Mouse (Mus musculus) embryonic facial prominence, embryonic 10.5 days (tissue): ENCODE results near the gene Ptpre. TPM values are rescaled to one million over a fixed set of nuclear protein-coding genes. Genes with fewer than 3 reads are reported as not detected.

Experiments used
- DNase-seq: peaks from one replicate; pipeline ENCODE4 v3.0.0-alpha.2; 2017; ENCODE audit warnings: low spot score
- H3K27ac ChIP-seq: fragments of 300-500 bp; sonication (generic); replicated peaks from 2 replicates; pipeline ENCODE4 v1.5.1; 2016; ENCODE audit warnings: mild to moderate bottlenecking
- H3K27me3 ChIP-seq: fragments of 300-500 bp; sonication (generic); replicated peaks from 2 replicates; pipeline ENCODE4 v1.6.1; 2016; ENCODE audit warnings: low read depth, mild to moderate bottlenecking; ENCODE audit not compliant: poor library complexity, severe bottlenecking
- H3K36me3 ChIP-seq: fragments of 300-500 bp; sonication (generic); replicated peaks from 2 replicates; pipeline ENCODE4 v1.6.1; 2016; ENCODE audit warnings: mild to moderate bottlenecking, moderate library complexity
- H3K4me1 ChIP-seq: fragments of 300-500 bp; sonication (generic); 2 replicates; pipeline ENCODE4 v1.6.1; 2016
- H3K4me3 ChIP-seq: fragments of 300-500 bp; sonication (generic); 2 replicates; pipeline ENCODE4 v1.5.1; 2016; ENCODE audit warnings: mild to moderate bottlenecking, moderate library complexity
- H3K9me3 ChIP-seq: fragments of 300-500 bp; sonication (generic); 2 replicates; pipeline ENCODE4 v1.6.1; 2016; ENCODE audit warnings: mild to moderate bottlenecking
- WGBS: fragments of 180-500 bp; shearing (Covaris S2); methylation state at CpG from one replicate; pipeline ENCODE4 v1.1.7; 2016; 5-methylcytosine and 5-hydroxymethylcytosine counted together
- polyA plus RNA-seq: library from polyadenylated mRNA; unstranded; fragments of >200 nt; fragmentation: Nextera tagmentation; extraction: Ambion mirVana; gene quantifications from 2 replicates; pipeline ENCODE4 v1.2.1, GENCODE M21; 2016

Ptpre gene
- polyA plus RNA-seq, 1 experiment from 2014 or later: 1.0 TPM

- Histone ChIP-seq H3K4me3 (no peak overlapping the region), H3K36me3 (no peaks in the 10 kb centered on the region), H3K9me3 (no peaks in the 10 kb centered on the region; the same call in 1 of the 2 replicates), H3K27ac (no peak overlapping the region), H3K27me3 (no peaks in the 10 kb centered on the region), H3K4me1 (0 out of 2 replicates have a peak, but pooled peaks cover 4% of the 10 kb centered on the region)
- no peak for DNase-seq
Observed at GRCm38 (mm10) chr7:135622241-135622640, 85.0 kb downstream of the Ptpre start.

- WGBS: 66% methylated on average over 3 of the region's 3 CpGs
- Histone ChIP-seq H3K27ac (no peak overlapping the region), H3K27me3 (no peaks in the 10 kb centered on the region), H3K36me3 (no peaks in the 10 kb centered on the region), H3K9me3 (no peaks in the 10 kb centered on the region), H3K4me3 (no peak overlapping the region), H3K4me1 (no peaks in the 10 kb centered on the region)
- no peak for DNase-seq
Observed at GRCm38 (mm10) chr7:135624854-135625253, 87.6 kb downstream of the Ptpre start.

GRCm38 (mm10) chr7:135628363-135628762, 91.1 kb downstream of the Ptpre start:
- H3K9me3 ChIP-seq: no peaks in the 10 kb centered on the region

DNA sequence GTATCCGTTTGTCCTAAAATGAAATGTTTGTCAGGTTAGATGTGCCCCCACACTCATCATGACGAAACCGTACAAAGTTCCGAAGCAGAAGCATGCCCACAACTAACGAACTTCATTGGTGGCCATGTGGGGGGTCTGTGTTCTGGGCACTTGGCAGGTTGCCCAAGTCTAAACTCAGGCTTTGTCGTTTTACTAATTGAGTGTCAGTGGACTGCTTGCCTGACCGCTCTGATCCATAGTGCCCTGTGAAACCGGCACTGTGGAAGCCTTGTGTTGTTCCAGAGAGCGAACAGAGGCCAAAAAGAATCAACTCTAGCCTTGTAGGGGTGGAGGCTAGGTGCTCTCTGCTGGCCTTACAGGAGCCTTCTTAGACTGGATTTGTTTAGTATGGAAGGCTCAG, 91.7 kb downstream of the Ptpre start:
- no peak overlapping the region for H3K27ac ChIP-seq
- no peaks in the 10 kb centered on the region for H3K36me3 ChIP-seq
- no peak overlapping the region for H3K4me3 ChIP-seq
- DNase-seq: no peak
- H3K9me3 ChIP-seq: no peaks in the 10 kb centered on the region
- 0 out of 2 replicates have a peak, but pooled peaks cover under 1% of the 10 kb centered on the region for H3K27me3 ChIP-seq
- H3K4me1 ChIP-seq: no peaks in the 10 kb centered on the region
- 81% methylated on average over 9 of the region's 9 CpGs for WGBS

More at GRCm38 (mm10) chr7:135628363-135628762, 91.1 kb downstream of the Ptpre start:
- no peaks in the 10 kb centered on the region for H3K36me3 ChIP-seq
- no peaks in the 10 kb centered on the region for H3K27me3 ChIP-seq
- no peak for DNase-seq
- no peaks in the 10 kb centered on the region for H3K4me1 ChIP-seq
- no peak overlapping the region for H3K4me3 ChIP-seq
- WGBS: 84% methylated on average over 7 of the region's 7 CpGs
- H3K27ac ChIP-seq: no peak overlapping the region

GRCm38 (mm10) chr7:135631776-135632552, 94.7 kb downstream of the Ptpre start:
- no peaks in the 10 kb centered on the region for H3K36me3 ChIP-seq
- no peaks in the 10 kb centered on the region for H3K4me1 ChIP-seq
- 0 out of 2 replicates have a peak, but pooled peaks cover 3% of the 10 kb centered on the region for H3K27me3 ChIP-seq
- 54% methylated on average over 8 of the region's 8 CpGs for WGBS
- DNase-seq: peak; percentile 80
- no peaks in the 10 kb centered on the region for H3K9me3 ChIP-seq
- no peak overlapping the region for H3K4me3 ChIP-seq
- no peak overlapping the region for H3K27ac ChIP-seq

DNA sequence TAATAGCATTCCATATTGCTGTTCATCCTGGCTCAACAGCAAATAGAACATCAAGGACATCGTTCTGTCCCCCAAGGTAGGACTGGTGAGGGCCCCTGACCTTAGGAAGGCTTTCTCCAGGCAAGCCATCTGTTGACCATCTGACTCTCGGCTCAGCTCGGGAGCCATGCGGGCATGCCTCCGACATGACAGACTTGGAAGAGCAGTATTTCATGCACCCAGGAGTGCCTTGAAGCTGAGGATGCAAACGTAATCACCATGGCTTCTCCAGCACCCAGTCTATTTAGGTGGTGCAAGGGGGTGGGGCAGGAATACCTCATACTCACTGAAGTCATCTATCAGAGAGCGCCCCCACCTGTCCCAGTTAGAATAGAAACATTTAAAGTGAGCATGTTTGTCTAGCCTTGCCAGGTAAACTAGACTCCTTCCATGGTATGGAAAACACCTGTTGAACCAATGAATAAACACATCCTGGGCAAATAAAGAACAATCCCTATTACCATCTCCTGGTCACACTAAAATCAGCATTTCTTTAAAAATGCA, 95.5 kb downstream of the Ptpre start:
- Histone ChIP-seq H3K9me3 (no peaks in the 10 kb centered on the region), H3K27me3 (0 out of 2 replicates have a peak, but pooled peaks cover 3% of the 10 kb centered on the region), H3K27ac (no peak overlapping the region), H3K36me3 (no peaks in the 10 kb centered on the region), H3K4me3 (no peak overlapping the region), H3K4me1 (no peaks in the 10 kb centered on the region)
- WGBS: 75% methylated on average over 7 of the region's 7 CpGs
- DNase-seq: no peak

DNA sequence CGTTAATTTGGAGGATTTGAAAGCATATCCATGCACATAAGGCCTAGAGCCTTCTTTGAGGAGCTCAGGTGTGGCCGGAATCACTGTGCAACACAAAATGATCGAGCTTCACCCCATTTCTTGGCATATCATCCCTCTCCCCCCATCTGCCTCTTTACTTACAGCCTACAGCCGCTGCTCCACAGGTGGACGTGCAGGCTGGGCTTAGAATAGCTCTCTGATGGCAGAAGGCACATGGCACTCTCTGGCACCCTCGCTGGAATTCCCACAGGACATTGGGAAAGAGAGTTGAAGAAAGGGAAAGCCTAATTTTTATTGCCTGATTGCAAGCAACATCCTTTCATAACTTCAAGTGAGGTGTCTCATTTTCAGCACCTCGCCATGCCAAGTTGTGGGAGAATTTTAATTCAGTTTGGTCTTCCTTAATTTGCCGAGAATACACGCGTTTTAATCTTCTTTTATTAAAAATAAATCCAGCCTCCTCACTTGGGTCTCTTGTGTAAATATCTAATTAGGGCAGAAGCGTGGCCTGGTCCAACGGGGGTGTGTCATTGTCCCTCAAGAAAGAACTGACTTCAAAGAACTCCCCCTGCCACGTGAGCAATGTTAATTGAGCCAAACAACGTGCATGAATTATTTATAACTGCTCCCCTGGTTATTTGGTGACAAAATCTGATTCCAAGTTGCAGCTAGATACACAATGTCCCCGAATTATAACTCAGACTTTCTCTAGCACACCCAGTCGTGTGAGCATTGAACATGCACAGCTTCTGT, 97.8 kb downstream of the Ptpre start:
- no peak overlapping the region for H3K27ac ChIP-seq
- no peaks in the 10 kb centered on the region for H3K9me3 ChIP-seq
- 78% methylated on average over 16 of the region's 16 CpGs for WGBS

GRCm38 (mm10) chr7:135637406-135637980, 100.2 kb downstream of the Ptpre start:
- no peak overlapping the region for H3K4me3 ChIP-seq
- H3K27ac ChIP-seq: no peak overlapping the region
- WGBS: 79% methylated on average over 13 of the region's 13 CpGs
- no peaks in the 10 kb centered on the region for H3K9me3 ChIP-seq
- DNase-seq: no peak
- no peaks in the 10 kb centered on the region for H3K36me3 ChIP-seq
- 0 out of 2 replicates have a peak, but pooled peaks cover 6% of the 10 kb centered on the region for H3K27me3 ChIP-seq
- H3K4me1 ChIP-seq: no peaks in the 10 kb centered on the region

More for the DNA sequence above, 97.8 kb downstream of the Ptpre start:
- Histone ChIP-seq H3K4me1 (no peaks in the 10 kb centered on the region), H3K27me3 (0 out of 2 replicates have a peak, but pooled peaks cover 6% of the 10 kb centered on the region), H3K4me3 (no peak overlapping the region), H3K36me3 (no peaks in the 10 kb centered on the region)
- DNase-seq: no peak

DNA sequence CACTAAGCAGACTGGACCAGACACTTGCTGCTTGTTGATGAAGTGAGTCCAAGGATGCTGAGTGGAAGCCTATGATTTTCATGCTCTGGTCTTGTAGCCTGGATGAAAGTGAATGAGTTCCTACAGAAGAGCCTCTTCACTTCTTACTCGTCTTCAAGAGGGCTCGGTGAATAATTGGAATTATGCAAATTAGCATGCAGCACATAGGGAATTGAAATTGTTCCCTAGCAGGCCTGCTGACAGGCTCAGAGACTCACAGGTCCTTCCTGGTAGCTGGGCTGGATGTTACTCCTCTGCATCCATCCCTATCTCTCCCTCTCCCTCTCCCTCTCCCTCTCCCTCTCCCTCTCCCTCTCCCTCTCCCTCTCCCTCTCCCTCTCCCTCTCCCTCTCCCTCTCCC, 102.1 kb downstream of the Ptpre start:
- no peaks in the 10 kb centered on the region for H3K9me3 ChIP-seq
- no peaks in the 10 kb centered on the region for H3K4me1 ChIP-seq
- H3K36me3 ChIP-seq: no peaks in the 10 kb centered on the region
- H3K27ac ChIP-seq: no peak overlapping the region
- 53% methylated on average over 2 of the region's 2 CpGs for WGBS
- H3K27me3 ChIP-seq: 0 out of 2 replicates have a peak, but pooled peaks cover 3% of the 10 kb centered on the region
- DNase-seq: no peak
- no peak overlapping the region for H3K4me3 ChIP-seq

DNA sequence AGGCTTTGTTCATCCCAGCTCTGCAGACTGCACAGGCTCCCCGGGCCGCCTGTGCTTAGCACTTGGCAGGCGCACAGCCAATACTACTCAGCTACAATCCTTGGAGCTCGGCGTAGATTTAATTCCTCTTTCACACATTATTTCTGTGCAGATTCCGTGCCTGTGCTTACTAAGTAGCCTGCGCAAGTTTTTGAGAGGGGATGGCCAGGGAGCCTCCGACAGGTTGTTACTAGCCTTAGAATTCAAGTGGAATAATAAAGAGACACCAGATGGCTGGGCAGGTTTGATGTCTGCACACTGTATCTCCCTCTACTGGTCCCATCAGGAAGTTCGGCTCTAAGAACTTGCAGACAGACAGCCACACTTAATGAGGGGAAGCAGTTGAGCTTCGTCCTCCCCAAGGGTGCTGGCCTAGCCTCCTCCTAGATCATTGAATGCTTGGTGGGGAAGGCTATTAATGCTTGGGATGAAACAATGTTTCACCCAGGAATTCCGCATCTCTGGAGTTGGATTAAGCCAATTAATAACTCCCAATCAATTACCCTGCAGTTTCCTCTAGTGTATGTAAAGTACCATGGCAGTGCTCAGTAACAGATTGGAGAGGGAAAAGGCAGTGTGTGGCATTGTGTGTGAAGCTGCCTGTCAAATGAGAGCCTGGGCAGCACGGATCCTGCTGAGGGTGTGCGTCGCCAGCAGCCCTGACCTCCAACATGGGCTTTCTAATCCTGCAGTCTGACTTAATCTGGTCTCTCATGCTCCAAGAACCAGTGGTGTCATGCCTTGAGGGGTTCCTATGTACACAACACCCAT, 104.6 kb downstream of the Ptpre start:
- WGBS: 67% methylated on average over 14 of the region's 14 CpGs
- DNase-seq: peak; percentile 33
- Histone ChIP-seq H3K27ac (no peak overlapping the region), H3K4me3 (no peak overlapping the region), H3K4me1 (no peaks in the 10 kb centered on the region), H3K9me3 (no peaks in the 10 kb centered on the region), H3K36me3 (no peaks in the 10 kb centered on the region), H3K27me3 (0 out of 2 replicates have a peak, but pooled peaks cover 3% of the 10 kb centered on the region)

DNA sequence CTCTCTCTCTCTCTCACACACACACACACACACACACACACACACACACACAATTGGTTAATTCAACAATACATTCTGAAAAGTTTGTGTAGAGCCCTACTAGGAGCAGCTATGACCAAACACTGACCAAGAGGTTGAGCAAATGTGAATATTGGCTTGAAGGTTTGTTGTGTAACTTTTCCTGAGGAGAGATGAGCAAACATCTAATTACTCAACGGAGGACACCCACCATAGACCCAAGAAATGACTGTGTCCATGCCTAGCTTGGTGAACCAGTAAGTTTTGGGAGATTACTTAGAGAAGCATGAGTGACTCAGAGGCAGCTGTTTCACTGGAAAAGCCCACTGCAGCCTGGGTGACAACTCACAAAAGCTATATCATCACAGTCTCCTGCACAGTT, 107.2 kb downstream of the Ptpre start:
- H3K36me3 ChIP-seq: no peaks in the 10 kb centered on the region
- 85% methylated on average over 1 of the region's 1 CpGs for WGBS

More for the DNA sequence above, 107.2 kb downstream of the Ptpre start:
- no peak for DNase-seq
- Histone ChIP-seq H3K4me3 (no peak overlapping the region), H3K4me1 (no peaks in the 10 kb centered on the region), H3K27ac (no peak overlapping the region), H3K27me3 (no peaks in the 10 kb centered on the region), H3K9me3 (no peaks in the 10 kb centered on the region)
